Mouse (Mus musculus) hindbrain, embryonic 11.5 days (tissue): ENCODE data around the gene Ube3b. TPM values are rescaled to one million over a fixed set of nuclear protein-coding genes. Genes with fewer than 3 reads are reported as not detected.
A peak's percentile ranks its signal among the peaks of the same experiment; 100 is the strongest.

Experiments used
- ATAC-seq: fragments of 200-750 bp; cut with Nextera tagmentation; 2 replicates; pipeline ENCODE4 v1.8.0; 2017; ENCODE audit warnings: mild to moderate bottlenecking, moderate TSS enrichment, moderate library complexity; ENCODE audit not compliant: low FRiP score
- DNase-seq: peaks from one replicate; pipeline ENCODE4 v3.0.0-alpha.2; 2015; ENCODE audit warnings: low spot score
- H3K27ac ChIP-seq: fragments of 300-500 bp; sonication (generic); 2 replicates; pipeline ENCODE4 v1.5.1; 2014; ENCODE audit warnings: mild to moderate bottlenecking, low read depth, low read length
- H3K27me3 ChIP-seq: fragments of 300-500 bp; sonication (generic); 2 replicates; pipeline ENCODE4 v1.6.1; 2014; ENCODE audit warnings: mild to moderate bottlenecking, low read length, moderate library complexity, mixed read lengths; ENCODE audit not compliant: control insufficient read depth, insufficient read depth
- H3K36me3 ChIP-seq: fragments of 300-500 bp; sonication (generic); 2 replicates; pipeline ENCODE4 v1.6.1; 2014; ENCODE audit warnings: mild to moderate bottlenecking, low read length, moderate library complexity, mixed read lengths; ENCODE audit not compliant: control insufficient read depth, insufficient read depth
- H3K4me1 ChIP-seq: fragments of 300-500 bp; sonication (generic); replicated peaks from 2 replicates; pipeline ENCODE4 v1.6.1; 2014; ENCODE audit warnings: low read length, mixed read lengths; ENCODE audit not compliant: control insufficient read depth, insufficient read depth
- H3K4me2 ChIP-seq: fragments of 300-500 bp; sonication (generic); replicated peaks from 2 replicates; pipeline ENCODE4 v1.6.1; 2014; ENCODE audit warnings: mild to moderate bottlenecking, low read depth, low read length
- H3K4me3 ChIP-seq: fragments of 300-500 bp; sonication (generic); 2 replicates; pipeline ENCODE4 v1.5.1; 2014; ENCODE audit warnings: low read depth, low read length
- H3K9ac ChIP-seq: fragments of 300-500 bp; sonication (generic); 2 replicates; pipeline ENCODE4 v1.6.1; 2014; ENCODE audit warnings: low read depth, low read length
- H3K9me3 ChIP-seq: fragments of 300-500 bp; sonication (generic); 2 replicates; pipeline ENCODE4 v1.6.1; 2016; ENCODE audit warnings: low read length; ENCODE audit not compliant: control insufficient read depth
- WGBS: fragments of 180-500 bp; shearing (Covaris S2); extraction: QIAGEN DNeasy Blood & Tissue Kit; methylation state at CpG from one replicate; pipeline ENCODE4 v1.1.7; 2014; 5-methylcytosine and 5-hydroxymethylcytosine counted together
- polyA plus RNA-seq: library from polyadenylated mRNA; unstranded; fragments of >200 nt; fragmentation: Nextera tagmentation; extraction: Ambion mirVana; gene quantifications from 2 replicates; pipeline ENCODE4 v1.2.1, GENCODE M21; 2014

Ube3b gene
- polyA plus RNA-seq, 1 experiment from 2014 or later, result 37.3 TPM

DNA sequence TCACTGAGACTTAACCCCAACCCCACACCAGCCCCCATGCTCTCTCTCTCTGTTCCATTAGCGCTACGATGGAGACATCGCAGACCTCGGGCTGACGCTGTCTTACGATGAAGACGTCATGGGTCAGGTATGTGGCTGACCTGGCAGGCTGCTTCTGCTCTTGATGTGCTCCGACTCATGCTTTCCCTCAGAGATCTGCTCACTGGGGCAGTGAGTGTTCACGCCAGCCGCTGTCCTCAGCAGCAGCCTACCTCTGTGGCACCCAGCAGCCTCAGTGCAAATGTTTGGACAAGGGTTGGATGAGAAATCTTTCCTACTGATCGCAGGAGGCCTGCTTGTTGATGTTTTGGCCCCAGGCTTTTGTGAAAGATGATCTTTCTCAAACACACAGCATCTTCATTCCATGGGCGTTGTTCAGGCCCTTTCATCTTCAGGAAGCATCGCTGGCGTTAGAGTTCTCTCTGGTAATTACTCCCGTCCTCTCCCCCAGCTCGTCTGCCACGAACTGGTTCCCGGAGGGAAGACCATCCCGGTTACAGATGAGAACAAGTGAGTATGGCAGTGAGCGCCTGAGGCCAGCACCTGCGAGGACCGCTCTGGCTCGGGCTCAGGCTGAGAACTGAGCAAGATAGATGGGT is 32.1 kb downstream of the Ube3b start:
- WGBS, result 84% methylated on average over 23 of the region's 23 CpGs
- ATAC-seq (no peak), DNase-seq (no peak)
- Histone ChIP-seq H3K4me3 (no peak overlapping the region), H3K4me2 (no peak overlapping the region), H3K27me3 (no peaks in the 10 kb centered on the region), H3K27ac (no peak overlapping the region), H3K4me1 (no peaks in the 10 kb centered on the region), H3K36me3 (peaks cover 25% of the 10 kb centered on the region; the same call in 1 of the 2 replicates), H3K9ac (no peak overlapping the region), H3K9me3 (no peaks in the 10 kb centered on the region)

- H3K36me3 ChIP-seq, result peaks cover 21% of the 10 kb centered on the region; the same call in 1 of the 2 replicates
- no peaks in the 10 kb centered on the region for H3K27me3 ChIP-seq
- no peak for DNase-seq
- no peak overlapping the region for H3K4me2 ChIP-seq
- H3K9me3 ChIP-seq, result no peaks in the 10 kb centered on the region
- no peak overlapping the region for H3K9ac ChIP-seq
- 80% methylated on average over 16 of the region's 16 CpGs for WGBS
- H3K4me1 ChIP-seq, result no peaks in the 10 kb centered on the region
- H3K4me3 ChIP-seq, result no peak overlapping the region
- H3K27ac ChIP-seq, result no peak overlapping the region
- no peak for ATAC-seq
Observed at GRCm38 (mm10) chr5:114413067-114413735, 32.8 kb downstream of the Ube3b start.

DNA sequence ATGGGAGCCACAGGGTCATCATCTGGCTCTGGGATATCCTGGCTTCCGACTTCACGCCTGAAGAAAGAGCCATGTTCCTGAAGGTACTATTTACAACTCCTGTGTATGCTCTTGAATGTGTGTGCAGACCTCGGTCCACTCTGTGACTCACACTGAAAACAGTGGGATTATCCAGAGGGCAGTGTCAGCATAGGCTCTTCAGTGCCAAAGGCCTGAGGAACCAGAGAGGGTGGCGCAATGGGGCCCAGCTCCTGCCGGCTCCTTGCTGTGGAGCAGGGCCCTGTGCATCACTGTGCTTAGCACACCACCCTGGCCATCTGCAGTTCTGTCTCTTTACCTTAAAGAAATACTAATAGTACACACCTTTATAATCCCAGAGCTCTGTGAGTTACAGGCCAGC is 35.2 kb downstream of the Ube3b start:
- Histone ChIP-seq H3K36me3 (peaks cover 18% of the 10 kb centered on the region; the same call in 1 of the 2 replicates), H3K9me3 (no peaks in the 10 kb centered on the region), H3K9ac (no peak overlapping the region), H3K27ac (no peak overlapping the region), H3K27me3 (no peaks in the 10 kb centered on the region), H3K4me3 (no peak overlapping the region), H3K4me2 (no peak overlapping the region), H3K4me1 (no peaks in the 10 kb centered on the region)
- ATAC-seq (no peak), DNase-seq (no peak)
- 96% methylated on average over 5 of the region's 5 CpGs for WGBS

DNA sequence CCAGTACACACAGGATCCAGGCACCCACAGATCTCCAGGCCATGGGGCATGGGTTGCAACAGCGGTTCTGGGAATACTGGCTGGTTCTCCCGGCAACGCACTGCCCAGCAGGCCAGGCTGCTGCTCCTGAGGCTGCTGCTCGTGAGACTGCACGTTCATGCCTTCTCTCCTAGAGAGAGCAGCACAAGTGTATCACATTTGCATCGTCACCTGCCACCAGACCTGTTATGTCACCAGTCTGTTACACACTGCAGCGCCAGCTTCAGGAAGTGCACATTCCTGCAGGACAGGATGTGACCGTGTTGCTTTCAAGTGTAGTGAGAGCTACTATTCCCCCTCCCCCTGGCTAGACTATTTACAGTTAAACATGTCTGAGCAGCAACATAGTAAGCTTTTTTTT is 36.4 kb downstream of the Ube3b start:
- Histone ChIP-seq H3K36me3 (0 out of 2 replicates have a peak, but pooled peaks cover 15% of the 10 kb centered on the region), H3K9ac (no peak overlapping the region), H3K4me1 (no peaks in the 10 kb centered on the region), H3K9me3 (no peaks in the 10 kb centered on the region), H3K4me3 (no peak overlapping the region), H3K4me2 (no peak overlapping the region), H3K27ac (no peak overlapping the region), H3K27me3 (no peaks in the 10 kb centered on the region)
- WGBS, result 89% methylated on average over 8 of the region's 8 CpGs
- no peak for DNase-seq
- ATAC-seq, result no peak

- Histone ChIP-seq H3K9ac (no peak overlapping the region), H3K27me3 (no peaks in the 10 kb centered on the region), H3K4me2 (no peak overlapping the region), H3K4me3 (no peak overlapping the region), H3K27ac (no peak overlapping the region), H3K36me3 (0 out of 2 replicates have a peak, but pooled peaks cover 12% of the 10 kb centered on the region), H3K4me1 (no peaks in the 10 kb centered on the region), H3K9me3 (no peaks in the 10 kb centered on the region)
- WGBS, result 82% methylated on average over 8 of the region's 8 CpGs
- ATAC-seq (peak; percentile 12; the same call in 1 of the 2 replicates), DNase-seq (peak; percentile 47)
Observed at GRCm38 (mm10) chr5:114418541-114418940, 38.1 kb downstream of the Ube3b start.

GRCm38 (mm10) chr5:114421561-114422298 is 41.3 kb downstream of the Ube3b start:
- H3K27ac ChIP-seq, result no peak overlapping the region
- no peak overlapping the region for H3K4me2 ChIP-seq
- H3K9ac ChIP-seq, result no peak overlapping the region
- H3K4me3 ChIP-seq, result no peak overlapping the region
- 75% methylated on average over 11 of the region's 11 CpGs for WGBS
- ATAC-seq (no peak), DNase-seq (no peak)
- H3K36me3 ChIP-seq, result 0 out of 2 replicates have a peak, but pooled peaks cover 7% of the 10 kb centered on the region
- no peaks in the 10 kb centered on the region for H3K9me3 ChIP-seq
- H3K27me3 ChIP-seq, result no peaks in the 10 kb centered on the region
- H3K4me1 ChIP-seq, result no peaks in the 10 kb centered on the region

- Histone ChIP-seq H3K9ac (no peak overlapping the region), H3K36me3 (0 out of 2 replicates have a peak, but pooled peaks cover 7% of the 10 kb centered on the region), H3K4me1 (no peaks in the 10 kb centered on the region), H3K9me3 (no peaks in the 10 kb centered on the region), H3K4me3 (no peak overlapping the region), H3K4me2 (no peak overlapping the region), H3K27ac (no peak overlapping the region), H3K27me3 (no peaks in the 10 kb centered on the region)
- ATAC-seq, result no peak
- 39% methylated on average over 5 of the region's 5 CpGs for WGBS
- DNase-seq, result no peak
Observed at GRCm38 (mm10) chr5:114422591-114422990, 42.2 kb downstream of the Ube3b start.

- DNase-seq (no peak), ATAC-seq (no peak)
- H3K4me3 ChIP-seq, result no peak overlapping the region
- H3K9ac ChIP-seq, result 0 out of 2 replicates have a peak overlapping the region, but pooled peaks have one; percentile 15
- 75% methylated on average over 5 of the region's 5 CpGs for WGBS
- H3K4me1 ChIP-seq, result no peaks in the 10 kb centered on the region
- H3K36me3 ChIP-seq, result 0 out of 2 replicates have a peak, but pooled peaks cover 7% of the 10 kb centered on the region
- no peak overlapping the region for H3K27ac ChIP-seq
- no peaks in the 10 kb centered on the region for H3K27me3 ChIP-seq
- H3K4me2 ChIP-seq, result no peak overlapping the region
- no peaks in the 10 kb centered on the region for H3K9me3 ChIP-seq
Observed at GRCm38 (mm10) chr5:114423961-114424360, 43.6 kb downstream of the Ube3b start.
